Mouse (Mus musculus): ENCODE measurements around the gene Rrp1b.
"Not testable (repeated sequence)": the region's sequence is repeated elsewhere in the genome, so short reads cannot be mapped to it uniquely, and the experiment has no call there.

The Rrp1b gene

DNA sequence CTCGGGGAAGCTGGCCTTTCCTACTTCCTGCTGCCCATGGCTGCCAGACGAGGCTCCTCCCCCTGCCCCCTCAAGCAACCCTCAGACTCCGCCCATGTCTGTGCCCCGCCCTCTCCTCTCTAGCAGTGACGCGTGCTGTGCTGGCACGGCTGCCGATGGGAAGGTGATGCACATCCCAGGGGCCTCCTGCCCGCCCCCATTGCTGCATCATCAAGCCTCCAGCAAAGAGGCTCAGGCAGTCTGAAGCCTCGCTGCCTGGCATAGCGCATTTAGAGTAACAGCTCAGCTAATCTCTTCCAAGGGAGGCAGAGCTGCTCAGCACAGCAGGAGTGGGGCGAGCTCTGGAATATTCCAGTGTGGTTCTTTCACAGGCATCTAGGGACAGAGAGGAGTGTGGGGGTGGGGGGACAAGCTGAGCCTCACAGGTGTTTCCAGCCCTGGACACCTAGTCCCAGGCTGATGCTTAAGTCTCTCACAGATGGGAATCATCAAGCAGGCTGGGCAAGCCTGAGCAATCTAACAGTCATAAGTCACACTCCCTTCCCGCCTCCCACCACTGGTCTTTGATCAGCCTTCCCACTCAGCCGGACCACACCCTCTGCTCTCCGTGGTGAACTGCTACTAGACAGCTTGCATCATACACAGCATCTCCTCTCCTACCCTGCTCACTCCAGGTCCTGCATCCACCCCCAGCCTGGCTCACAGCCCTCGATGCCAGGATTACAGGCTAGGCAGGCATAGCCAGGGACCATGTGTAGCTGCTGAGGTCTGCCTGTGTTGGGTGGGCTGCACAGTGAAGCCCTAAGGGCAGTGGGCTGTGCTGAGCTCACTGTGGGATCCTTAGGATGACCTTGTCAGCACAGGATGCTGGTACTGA lies 55.7 kb downstream of the Rrp1b start:
- DNase-seq (ENCODE audit: low read depth) = peak; percentile 85

DNA sequence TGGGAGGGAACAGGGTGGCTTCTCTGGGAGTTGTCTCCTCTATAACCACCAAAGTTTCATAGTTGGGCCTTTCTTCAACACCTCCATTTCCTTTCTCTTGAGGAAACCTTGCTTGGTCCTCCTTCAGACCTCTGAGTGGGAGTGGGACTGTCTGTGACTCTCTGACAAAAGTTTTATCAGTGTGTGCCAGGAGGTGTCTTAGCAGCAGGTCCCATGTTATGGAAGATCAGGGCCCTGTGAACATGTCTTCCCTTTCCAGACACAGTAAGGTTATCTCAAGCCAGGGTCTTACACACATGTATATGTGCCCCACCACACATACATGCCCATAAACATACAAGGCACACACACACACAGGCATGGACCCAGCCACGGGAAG lies 56.3 kb downstream of the Rrp1b start:
- no peak for DNase-seq (ENCODE audit: low read depth)

GRCm38 (mm10) chr17:32092895-32093294 lies 57.0 kb downstream of the Rrp1b start:
- DNase-seq (ENCODE audit: low read depth) = peak; percentile 29

DNA sequence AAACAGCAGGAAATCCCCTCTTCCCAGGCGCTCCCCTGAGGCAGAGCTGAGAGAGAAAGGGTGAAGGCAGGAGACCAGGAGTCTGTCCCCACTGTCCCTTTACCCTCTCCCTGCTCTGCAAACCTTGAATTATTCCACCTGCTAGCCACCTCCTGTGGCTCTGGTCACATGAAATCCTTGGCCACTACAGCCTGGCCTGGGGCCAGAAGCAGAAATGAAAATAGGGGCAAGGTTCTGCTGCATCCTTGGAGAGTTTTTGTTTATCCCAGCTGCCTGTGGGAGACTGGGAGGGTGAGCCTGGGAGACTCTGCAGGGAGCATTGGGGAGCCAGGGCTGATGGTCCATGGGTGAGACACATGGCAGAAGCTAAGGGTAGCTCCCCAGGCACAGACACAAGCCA lies 61.8 kb downstream of the Rrp1b start:
- no peak for DNase-seq (ENCODE audit: low read depth)

- DNase-seq (ENCODE audit: low read depth) = not testable (repeated sequence)
Measured at GRCm38 (mm10) chr17:32098905-32099304, 63.0 kb downstream of the Rrp1b start.

DNA sequence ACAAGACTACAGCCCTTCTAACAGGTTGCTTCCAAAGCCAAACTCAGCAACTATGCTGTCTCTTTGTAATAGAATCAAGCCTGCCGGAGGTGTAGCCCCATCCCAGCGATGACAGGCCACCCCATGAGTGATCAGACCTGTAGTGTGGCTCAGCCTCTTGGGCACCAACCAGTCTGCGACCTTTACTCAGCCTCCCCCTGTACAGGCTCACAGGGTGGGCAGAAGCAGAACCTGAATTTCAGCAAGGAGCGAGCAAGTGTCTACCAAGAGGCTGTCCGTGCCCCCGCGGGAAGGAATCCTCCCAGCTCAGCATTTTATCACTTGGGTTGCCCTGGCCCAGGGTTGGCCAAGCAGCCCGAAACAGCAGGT lies 63.7 kb downstream of the Rrp1b start:
- no peak for DNase-seq (ENCODE audit: low read depth)

GRCm38 (mm10) chr17:32099943-32100586 lies 64.2 kb downstream of the Rrp1b start:
- peak; percentile 52 for DNase-seq (ENCODE audit: low read depth)

- no peak for DNase-seq (ENCODE audit: low read depth)
Measured at GRCm38 (mm10) chr17:32103054-32103453, 67.2 kb downstream of the Rrp1b start.

GRCm38 (mm10) chr17:32106358-32106757 lies 70.5 kb downstream of the Rrp1b start:
- DNase-seq (ENCODE audit: low read depth) = no peak

DNA sequence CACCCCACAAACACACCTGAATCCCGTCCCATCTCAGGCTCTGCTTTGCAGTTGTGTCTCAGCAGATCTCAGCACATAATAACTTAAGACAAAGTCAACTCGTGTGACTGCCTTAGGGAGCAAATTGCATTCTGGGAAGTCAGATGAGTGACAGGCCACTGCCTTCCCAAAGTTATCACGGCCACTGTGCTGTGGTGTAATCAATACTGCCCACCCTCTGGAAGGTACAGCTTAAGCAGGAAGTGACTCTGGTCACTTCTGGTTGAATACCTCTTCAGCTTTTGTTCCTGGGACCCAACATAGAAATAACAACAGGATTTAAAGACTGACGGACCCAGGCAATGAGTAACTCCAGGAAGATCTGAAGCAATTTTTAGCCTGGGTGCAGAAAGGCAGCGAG lies 72.0 kb downstream of the Rrp1b start:
- no peak for DNase-seq (ENCODE audit: low read depth)

GRCm38 (mm10) chr17:32108320-32109011 lies 72.6 kb downstream of the Rrp1b start:
- not testable (repeated sequence) for DNase-seq (ENCODE audit: low read depth)

GRCm38 (mm10) chr17:32109201-32109940 lies 73.5 kb downstream of the Rrp1b start:
- DNase-seq (ENCODE audit: low read depth) = no peak

DNA sequence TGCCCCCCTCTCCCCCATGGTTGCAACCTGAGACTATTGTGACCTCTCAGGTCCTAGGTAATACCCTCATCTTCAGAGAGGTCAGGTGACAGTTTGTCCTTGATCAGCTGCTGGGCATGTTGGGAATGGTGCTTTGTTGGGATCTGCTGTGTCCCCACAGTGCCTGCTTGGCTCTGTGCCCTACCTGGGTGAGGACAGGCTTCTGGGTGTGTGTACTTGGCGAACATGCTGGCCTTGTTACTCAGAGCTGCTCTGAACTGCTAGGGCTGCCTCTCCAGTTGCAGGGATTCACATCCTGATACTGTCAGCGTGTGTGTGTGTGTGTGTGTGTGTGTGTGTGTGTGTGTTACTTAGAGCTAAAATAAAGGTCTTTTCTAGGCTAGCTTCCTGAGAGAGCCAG lies 74.5 kb downstream of the Rrp1b start:
- DNase-seq (ENCODE audit: low read depth) = no peak

GRCm38 (mm10) chr17:32110980-32111780 lies 75.3 kb downstream of the Rrp1b start:
- no peak for DNase-seq (ENCODE audit: low read depth)

Measured in naive thymus-derived CD4-positive, alpha-beta T cell, adult 2 months (primary cell).